Comparison of ENCODE assay signal across 14 mouse cellular contexts in the genomic region with DNA sequence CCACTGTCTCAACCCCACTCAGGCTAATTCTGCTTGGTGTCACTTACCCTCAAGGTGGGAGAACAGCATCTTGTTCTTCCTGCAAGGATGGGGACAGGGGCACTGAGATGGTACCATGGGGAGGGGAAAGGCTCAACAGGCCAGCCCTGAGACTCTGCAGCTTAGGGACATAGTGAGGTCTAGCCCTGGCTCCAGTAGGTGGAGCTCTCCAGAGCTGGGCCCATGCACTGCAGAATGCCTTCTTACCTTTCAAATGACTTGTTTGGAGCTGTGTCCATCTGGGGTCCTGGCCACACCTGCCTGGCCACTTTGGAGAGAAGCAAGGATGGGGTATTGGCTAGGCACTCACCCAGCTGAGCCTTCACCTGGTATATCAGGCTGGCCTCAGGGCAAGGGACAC. TPM values are rescaled to one million over a fixed set of nuclear protein-coding genes. Genes with fewer than 3 reads are reported as not detected.
DNase-seq lines count a peak whose midpoint lies in the region; ATAC-seq and TF ChIP-seq lines count a peak whose summit lies in the region.
"Had no signal": no experiment of that assay in that cellular context is flagged by ENCODE, and none has a peak within 500 bp of the region (broad histone marks: within the 10 kb centered on the region; RNA-seq: fewer than 3 reads in every experiment).

No protein-coding gene starts in this region.

- DNase-seq in gastrocnemius, adult 2 months: no peak
- DNase-seq in gastrocnemius, adult 18-20 months (ENCODE audit: low spot score): no peak
- no peak for DNase-seq in lung, postnatal 0 days (ENCODE audit: low spot score)
- no peak for DNase-seq in lung, postnatal 14 days
- peak; percentile 21 for DNase-seq in thymus, postnatal 14 days
- DNase-seq in cerebellum, postnatal 10 days: no peak
- DNase-seq in cerebellum, postnatal 14 days: no peak
- DNase-seq: cerebellum, adult 11-12 months; kidney, postnatal 36 days; lung, postnatal 10 days had no signal

- no peak for ATAC-seq in lung, postnatal 0 days
- no peak for ATAC-seq in liver, embryonic 15.5 days (ENCODE audit: insufficient read depth)

- no peak overlapping the region for H3K4me3 ChIP-seq in gastrocnemius, adult 2 months
- H3K4me3 ChIP-seq in lung, postnatal 0 days (ENCODE audit: low read depth, low read length): no peak overlapping the region
- H3K4me3 ChIP-seq in liver, embryonic 15.5 days (replicated peaks): no peak overlapping the region
- H3K4me3 ChIP-seq: forebrain, embryonic 10.5 days had no signal

- intact Hi-C loops in gastrocnemius, adult 2 months (cut with DNase I): no loop called here

- peak; percentile 8; the same call in 1 of the 2 replicates for TF ChIP-seq CTCF in gastrocnemius, adult 2 months (IDR thresholded peaks at IDR 0.05)
- peak; percentile 30 for TF ChIP-seq CTCF in lung, postnatal 0 days (IDR thresholded peaks at IDR 0.05)

- H3K9me3 ChIP-seq in lung, postnatal 0 days (ENCODE audit: low read length): no peaks in the 10 kb centered on the region
- H3K9me3 ChIP-seq in liver, embryonic 15.5 days (replicated peaks): no peaks in the 10 kb centered on the region
- H3K9me3 ChIP-seq: forebrain, embryonic 10.5 days; G1E had no signal

- H3K4me1 ChIP-seq in lung, postnatal 0 days (ENCODE audit: insufficient read depth, low read depth, low read length): no peaks in the 10 kb centered on the region
- H3K4me1 ChIP-seq in liver, embryonic 15.5 days (replicated peaks): no peaks in the 10 kb centered on the region; the same call in 1 of the 2 replicates
- H3K4me1 ChIP-seq: forebrain, embryonic 10.5 days had no signal

- H3K4me2 ChIP-seq in lung, postnatal 0 days (replicated peaks; ENCODE audit: low read depth, low read length): no peak overlapping the region
- H3K4me2 ChIP-seq in liver, embryonic 15.5 days: no peak overlapping the region

- H3K27me3 ChIP-seq in lung, postnatal 0 days (replicated peaks; ENCODE audit: insufficient read depth, low read length): no peaks in the 10 kb centered on the region
- H3K27me3 ChIP-seq in liver, embryonic 15.5 days: no peaks in the 10 kb centered on the region

- H3K36me3 ChIP-seq in lung, postnatal 0 days (ENCODE audit: insufficient read depth, low read length): no peaks in the 10 kb centered on the region
- no peaks in the 10 kb centered on the region for H3K36me3 ChIP-seq in liver, embryonic 15.5 days (replicated peaks)

- H3K9ac ChIP-seq in lung, postnatal 0 days (replicated peaks; ENCODE audit: low read depth): no peak overlapping the region
- H3K9ac ChIP-seq in liver, embryonic 15.5 days: no peak overlapping the region

- TF ChIP-seq EP300 in lung, postnatal 0 days (IDR thresholded peaks at IDR 0.05): no peak

- no peak overlapping the region for H3K27ac ChIP-seq in gastrocnemius, adult 2 months
- H3K27ac ChIP-seq in lung, postnatal 0 days (ENCODE audit: low read length): no peak overlapping the region
- 0 out of 2 replicates have a peak overlapping the region, but pooled peaks have one; percentile 29 for H3K27ac ChIP-seq in liver, embryonic 15.5 days (replicated peaks)
- H3K27ac ChIP-seq: forebrain, embryonic 10.5 days had no signal

RNA-seq across cellular contexts. Expression of a gene that starts 8.5 kb away (rescaled TPM):
- total RNA-seq in gastrocnemius, adult 2 months (2021): 1 to 10 TPM in 1 of 2 experiments, under 1 TPM in 1; 0.87 to 1.2 TPM
- under 1 TPM; 0.57 to 0.83 TPM for total RNA-seq in gastrocnemius, adult 18-20 months (2021)
- 3.0 and 3.2 TPM in 2 replicates for polyA plus RNA-seq in lung, postnatal 0 days (2015; fragmentation: Nextera tagmentation; extraction: Ambion mirVana)
- polyA plus RNA-seq in liver, embryonic 15.5 days (2015; fragmentation: Nextera tagmentation; extraction: Ambion mirVana): 2.2 and 2.6 TPM in 2 replicates

RNA-seq across cellular contexts. Expression of a gene that starts 25.1 kb away (rescaled TPM):
- 10 to 100 TPM; 18.3 to 19.8 TPM for total RNA-seq in gastrocnemius, adult 2 months (2021)
- 10 to 100 TPM; 17.6 to 18.9 TPM for total RNA-seq in gastrocnemius, adult 18-20 months (2021)
- 84.4 and 95.9 TPM in 2 replicates for polyA plus RNA-seq in lung, postnatal 0 days (2015; fragmentation: Nextera tagmentation; extraction: Ambion mirVana)
- polyA plus RNA-seq in liver, embryonic 15.5 days (2015; fragmentation: Nextera tagmentation; extraction: Ambion mirVana): 157 and 158 TPM in 2 replicates

RNA-seq across cellular contexts. Expression of a gene that starts 33.0 kb away (rescaled TPM):
- 100 to 1,000 TPM in 1 of 2 experiments, 10 to 100 TPM in 1; 92.2 to 105 TPM for total RNA-seq in gastrocnemius, adult 2 months (2021)
- total RNA-seq in gastrocnemius, adult 18-20 months (2021): 10 to 100 TPM; 84.8 to 94.1 TPM
- 403 and 485 TPM in 2 replicates for polyA plus RNA-seq in lung, postnatal 0 days (2015; fragmentation: Nextera tagmentation; extraction: Ambion mirVana)
- polyA plus RNA-seq in liver, embryonic 15.5 days (2015; fragmentation: Nextera tagmentation; extraction: Ambion mirVana): 171 and 194 TPM in 2 replicates

RNA-seq across cellular contexts. Expression of a gene that starts 46.3 kb away (rescaled TPM):
- not detected for total RNA-seq in gastrocnemius, adult 2 months (2021)
- total RNA-seq in gastrocnemius, adult 18-20 months (2021): not detected
- 0.24 and 0.67 TPM in 2 replicates for polyA plus RNA-seq in lung, postnatal 0 days (2015; fragmentation: Nextera tagmentation; extraction: Ambion mirVana)
- polyA plus RNA-seq in liver, embryonic 15.5 days (2015; fragmentation: Nextera tagmentation; extraction: Ambion mirVana): not detected in 2 replicates
- polyA plus RNA-seq: forebrain, embryonic 10.5 days; G1E; heart, postnatal 0 days had no signal

RNA-seq across cellular contexts. Expression of a gene that starts 54.1 kb away (rescaled TPM):
- total RNA-seq in gastrocnemius, adult 2 months (2021): 1 to 10 TPM; 3.0 to 4.2 TPM
- total RNA-seq in gastrocnemius, adult 18-20 months (2021): 1 to 10 TPM; 1.7 to 3.0 TPM
- polyA plus RNA-seq in lung, postnatal 0 days (2015; fragmentation: Nextera tagmentation; extraction: Ambion mirVana): 3.0 and 4.1 TPM in 2 replicates
- polyA plus RNA-seq in liver, embryonic 15.5 days (2015; fragmentation: Nextera tagmentation; extraction: Ambion mirVana): 0.46 and 0.50 TPM in 2 replicates
